In the genomic region with DNA sequence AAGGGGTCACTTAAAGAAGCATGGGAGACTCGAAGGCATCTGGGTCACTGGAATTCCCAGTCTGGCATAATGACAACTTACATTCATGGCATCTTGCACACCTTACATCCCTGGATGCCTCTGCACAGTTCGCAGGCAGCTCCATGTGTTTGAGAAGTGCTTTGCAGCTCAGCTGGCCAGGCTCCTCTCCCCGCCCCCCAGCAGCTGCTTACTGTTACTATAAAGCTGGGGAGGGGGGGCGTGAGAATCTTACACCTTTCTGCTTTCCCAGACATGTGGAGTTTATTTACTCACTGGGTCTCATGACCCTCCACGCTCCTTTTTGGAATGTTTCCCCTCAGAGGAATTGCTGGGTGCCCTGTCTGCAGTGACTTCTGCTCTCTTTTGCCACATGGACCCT, we compare ENCODE assay signal across 16 mouse cellular contexts.
"Had no signal": no experiment of that assay in that cellular context is flagged by ENCODE, and none has a peak within 500 bp of the region (broad histone marks: within the 10 kb centered on the region; RNA-seq: fewer than 3 reads in every experiment).

No protein-coding gene starts in this region.

- H3K4me2 ChIP-seq: neural tube, embryonic 13.5 days; neural tube, embryonic 15.5 days; stomach, embryonic 15.5 days had no signal

- H3K9me3 ChIP-seq: neural tube, embryonic 13.5 days; neural tube, embryonic 15.5 days; stomach, embryonic 15.5 days had no signal

- H3K9ac ChIP-seq: neural tube, embryonic 13.5 days; neural tube, embryonic 15.5 days; stomach, embryonic 15.5 days had no signal

- DNase-seq: retina, postnatal 1 day; right cerebral cortex, adult 18-20 months; right cerebral cortex, postnatal 14 days; right cerebral cortex, postnatal 25 days; right cerebral cortex, postnatal 4 days; spleen, adult 18-20 months; thymus, adult 18-20 months; thymus, adult 2 months; thymus, postnatal 14 days; thymus, postnatal 25 days; thymus, postnatal 36 days; thymus, postnatal 4 days had no signal

- H3K36me3 ChIP-seq: neural tube, embryonic 13.5 days; neural tube, embryonic 15.5 days; stomach, embryonic 15.5 days had no signal

- H3K27me3 ChIP-seq: neural tube, embryonic 13.5 days; neural tube, embryonic 15.5 days; stomach, embryonic 15.5 days had no signal

- H3K4me3 ChIP-seq: neural tube, embryonic 13.5 days; neural tube, embryonic 15.5 days; stomach, embryonic 15.5 days had no signal

- H3K27ac ChIP-seq: neural tube, embryonic 13.5 days; neural tube, embryonic 15.5 days; stomach, embryonic 15.5 days; stomach, postnatal 0 days had no signal

- H3K4me1 ChIP-seq: neural tube, embryonic 13.5 days; neural tube, embryonic 15.5 days; stomach, embryonic 15.5 days had no signal
